Mouse (Mus musculus) liver, adult 2 months (tissue): ENCODE measurements at regions not wholly inside any gene's neighbourhood (a gene's known extent, or its start where the extent isn't known, plus 50 kb on each side); places are given as distances from the start of the nearest gene placed in this dataset.

ENCODE experiments used
- CTCF ChIP-seq: fragments of 200-500 bp; IDR thresholded peaks from 2 replicates; pipeline ENCODE4 v1.5.1; 2011; ENCODE audit warnings: low read depth, low read length, control low read depth
- POLR2A ChIP-seq: fragments of 200-500 bp; IDR thresholded peaks from 2 replicates; pipeline ENCODE4 v1.6.1; 2011; ENCODE audit warnings: low read length, control low read depth; ENCODE audit not compliant: insufficient read depth; ENCODE audit errors: extremely low read depth

DNA sequence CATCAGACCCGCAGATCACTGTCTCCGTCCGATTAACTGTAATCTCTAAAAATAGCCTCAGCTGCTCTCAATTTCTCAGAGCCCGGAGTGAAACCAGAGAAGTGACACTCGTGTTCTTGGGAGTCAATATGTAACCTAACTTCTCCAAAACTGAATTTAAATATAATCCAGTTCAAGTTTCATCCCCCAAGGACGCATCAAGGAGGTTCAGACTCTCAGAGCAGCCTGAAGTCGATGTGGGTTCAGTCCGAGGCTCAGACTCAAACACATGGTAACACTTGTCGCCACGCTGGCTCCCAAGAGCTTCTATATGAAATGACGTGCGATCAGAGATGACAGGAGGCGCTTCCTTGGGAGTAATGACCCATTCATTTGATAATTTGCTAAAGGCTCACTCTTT is 181.6 kb downstream of the Setd4 start:
- TF ChIP-seq POLR2A = no peak
- no peak for TF ChIP-seq CTCF
